Mouse (Mus musculus): ENCODE results near the gene Ttc23l. TPM values are rescaled to one million over a fixed set of nuclear protein-coding genes. Genes with fewer than 3 reads are reported as not detected.
A peak's percentile ranks its signal among the peaks of the same experiment; 100 is the strongest.

Ttc23l gene
- polyA plus RNA-seq, 1 experiment from 2014 or later = not detected

- H3K36me3 ChIP-seq (ENCODE audit: insufficient read depth, low read length) = peaks cover 27% of the 10 kb centered on the region
- 92% methylated on average over 5 of the region's 5 CpGs for WGBS
- ATAC-seq (ENCODE audit: low FRiP score, low TSS enrichment) = no peak
- no peak overlapping the region for H3K4me3 ChIP-seq (ENCODE audit: low read length)
- no peak overlapping the region for H3K27ac ChIP-seq (ENCODE audit: low read length)
- no peak overlapping the region for H3K9ac ChIP-seq (replicated peaks; ENCODE audit: low read length)
- no peak overlapping the region for H3K4me2 ChIP-seq (replicated peaks; ENCODE audit: low read depth, low read length)
- no peaks in the 10 kb centered on the region for H3K27me3 ChIP-seq (ENCODE audit: insufficient read depth, low read length)
- peaks cover 7% of the 10 kb centered on the region for H3K4me1 ChIP-seq (ENCODE audit: insufficient read depth, low read length)
- H3K9me3 ChIP-seq (ENCODE audit: low read length) = no peaks in the 10 kb centered on the region
These were observed 68.4 kb downstream of the Ttc23l start for GRCm38 (mm10) chr15:10490101-10490500.

GRCm38 (mm10) chr15:10487246-10487645, 71.2 kb downstream of the Ttc23l start:
- Histone ChIP-seq H3K27me3 (ENCODE audit: insufficient read depth, low read length) (no peaks in the 10 kb centered on the region), H3K4me3 (ENCODE audit: low read length) (peak overlapping the region; percentile 20), H3K9me3 (ENCODE audit: low read length) (no peaks in the 10 kb centered on the region), H3K9ac (replicated peaks; ENCODE audit: low read length) (no peak overlapping the region), H3K27ac (ENCODE audit: low read length) (no peak overlapping the region), H3K4me1 (ENCODE audit: insufficient read depth, low read length) (peaks cover 16% of the 10 kb centered on the region), H3K36me3 (ENCODE audit: insufficient read depth, low read length) (peaks cover 23% of the 10 kb centered on the region), H3K4me2 (replicated peaks; ENCODE audit: low read depth, low read length) (peak overlapping the region; percentile 88)
- ATAC-seq (ENCODE audit: low FRiP score, low TSS enrichment) = no peak
- WGBS = 51% methylated on average over 2 of the region's 2 CpGs

GRCm38 (mm10) chr15:10486365-10486839, 72.1 kb downstream of the Ttc23l start:
- no peaks in the 10 kb centered on the region for H3K9me3 ChIP-seq (ENCODE audit: low read length)
- H3K27ac ChIP-seq (ENCODE audit: low read length) = peak overlapping the region; percentile 76
- peak overlapping the region; percentile 93 for H3K4me3 ChIP-seq (ENCODE audit: low read length)
- ATAC-seq (ENCODE audit: low FRiP score, low TSS enrichment) = peak; percentile 40
- WGBS = under 1% methylated on average over 18 of the region's 18 CpGs
- peak overlapping the region; percentile 88 for H3K4me2 ChIP-seq (replicated peaks; ENCODE audit: low read depth, low read length)
- peaks cover 16% of the 10 kb centered on the region for H3K4me1 ChIP-seq (ENCODE audit: insufficient read depth, low read length)
- peak overlapping the region; percentile 95 for H3K9ac ChIP-seq (replicated peaks; ENCODE audit: low read length)
- H3K27me3 ChIP-seq (ENCODE audit: insufficient read depth, low read length) = no peaks in the 10 kb centered on the region
- peaks cover 20% of the 10 kb centered on the region for H3K36me3 ChIP-seq (ENCODE audit: insufficient read depth, low read length)

GRCm38 (mm10) chr15:10485484-10486364, 72.7 kb downstream of the Ttc23l start, which contains the start of the genes Brix1 and Rad1:
TSS of gene Brix1 (minus strand) at chr15:10485947.
TSS of gene Rad1 (plus strand) at chr15:10486018.
- ATAC-seq (ENCODE audit: low FRiP score, low TSS enrichment) = peak; percentile 100
- H3K36me3 ChIP-seq (ENCODE audit: insufficient read depth, low read length) = peaks cover 20% of the 10 kb centered on the region
- H3K4me2 ChIP-seq (replicated peaks; ENCODE audit: low read depth, low read length) = peak within 1 kb of the TSS; percentile 88
- H3K9ac ChIP-seq (replicated peaks; ENCODE audit: low read length) = peak within 1 kb of the TSS; percentile 95
- peak within 1 kb of the TSS; percentile 93 for H3K4me3 ChIP-seq (ENCODE audit: low read length)
- peak within 1 kb of the TSS; percentile 76 for H3K27ac ChIP-seq (ENCODE audit: low read length)
- H3K9me3 ChIP-seq (ENCODE audit: low read length) = no peaks in the 10 kb centered on the region
- under 1% methylated on average over 58 of the region's 58 CpGs for WGBS
- peaks cover 16% of the 10 kb centered on the region for H3K4me1 ChIP-seq (ENCODE audit: insufficient read depth, low read length)
- H3K27me3 ChIP-seq (ENCODE audit: insufficient read depth, low read length) = no peaks in the 10 kb centered on the region

- WGBS = 17% methylated on average over 3 of the region's 3 CpGs
- Histone ChIP-seq H3K9me3 (ENCODE audit: low read length) (no peaks in the 10 kb centered on the region), H3K4me3 (ENCODE audit: low read length) (peak overlapping the region; percentile 89), H3K9ac (replicated peaks; ENCODE audit: low read length) (peak overlapping the region; percentile 88), H3K36me3 (ENCODE audit: insufficient read depth, low read length) (peaks cover 13% of the 10 kb centered on the region), H3K27me3 (ENCODE audit: insufficient read depth, low read length) (no peaks in the 10 kb centered on the region), H3K4me2 (replicated peaks; ENCODE audit: low read depth, low read length) (peak overlapping the region; percentile 95), H3K4me1 (ENCODE audit: insufficient read depth, low read length) (peaks cover 10% of the 10 kb centered on the region), H3K27ac (ENCODE audit: low read length) (0 out of 2 replicates have a peak overlapping the region, but pooled peaks have one; percentile 69)
- ATAC-seq (ENCODE audit: low FRiP score, low TSS enrichment) = peak; percentile 3; the same call in 1 of the 2 replicates
These were observed 87.5 kb downstream of the Ttc23l start for GRCm38 (mm10) chr15:10470941-10471340.

- Histone ChIP-seq H3K36me3 (ENCODE audit: insufficient read depth, low read length) (peaks cover 6% of the 10 kb centered on the region), H3K4me1 (ENCODE audit: insufficient read depth, low read length) (peaks cover 10% of the 10 kb centered on the region), H3K27me3 (ENCODE audit: insufficient read depth, low read length) (no peaks in the 10 kb centered on the region), H3K4me2 (replicated peaks; ENCODE audit: low read depth, low read length) (peak within 1 kb of the TSS; percentile 95), H3K9me3 (ENCODE audit: low read length) (no peaks in the 10 kb centered on the region), H3K9ac (replicated peaks; ENCODE audit: low read length) (peak within 1 kb of the TSS; percentile 88), H3K27ac (ENCODE audit: low read length) (peak within 1 kb of the TSS; percentile 80), H3K4me3 (ENCODE audit: low read length) (peak within 1 kb of the TSS; percentile 89)
- 0% methylated on average over 23 of the region's 87 CpGs for WGBS
- peak; percentile 98 for ATAC-seq (ENCODE audit: low FRiP score, low TSS enrichment)
These were observed 88.2 kb downstream of the Ttc23l start, which contains the start of gene Dnajc21 for GRCm38 (mm10) chr15:10470151-10470831. TSS of gene Dnajc21 (minus strand) at chr15:10470516.

- WGBS = under 1% methylated on average over 40 of the region's 40 CpGs
- no peaks in the 10 kb centered on the region for H3K9me3 ChIP-seq (ENCODE audit: low read length)
- peaks cover 10% of the 10 kb centered on the region for H3K4me1 ChIP-seq (ENCODE audit: insufficient read depth, low read length)
- H3K4me3 ChIP-seq (ENCODE audit: low read length) = peak overlapping the region; percentile 89
- peak overlapping the region; percentile 88 for H3K9ac ChIP-seq (replicated peaks; ENCODE audit: low read length)
- H3K4me2 ChIP-seq (replicated peaks; ENCODE audit: low read depth, low read length) = peak overlapping the region; percentile 95
- peak overlapping the region; percentile 80 for H3K27ac ChIP-seq (ENCODE audit: low read length)
- H3K27me3 ChIP-seq (ENCODE audit: insufficient read depth, low read length) = no peaks in the 10 kb centered on the region
- 0 out of 2 replicates have a peak, but pooled peaks cover 3% of the 10 kb centered on the region for H3K36me3 ChIP-seq (ENCODE audit: insufficient read depth, low read length)
- ATAC-seq (ENCODE audit: low FRiP score, low TSS enrichment) = peak; percentile 9; the same call in 1 of the 2 replicates
These were observed 88.8 kb downstream of the Ttc23l start for GRCm38 (mm10) chr15:10469641-10470150.

GRCm38 (mm10) chr15:10468761-10469160, 89.7 kb downstream of the Ttc23l start:
- Histone ChIP-seq H3K36me3 (ENCODE audit: insufficient read depth, low read length) (no peaks in the 10 kb centered on the region), H3K4me2 (replicated peaks; ENCODE audit: low read depth, low read length) (peak overlapping the region; percentile 95; the same call in 1 of the 2 replicates), H3K27ac (ENCODE audit: low read length) (no peak overlapping the region), H3K4me3 (ENCODE audit: low read length) (no peak overlapping the region), H3K9me3 (ENCODE audit: low read length) (no peaks in the 10 kb centered on the region), H3K27me3 (ENCODE audit: insufficient read depth, low read length) (no peaks in the 10 kb centered on the region), H3K9ac (replicated peaks; ENCODE audit: low read length) (no peak overlapping the region), H3K4me1 (ENCODE audit: insufficient read depth, low read length) (peaks cover 10% of the 10 kb centered on the region)
- ATAC-seq (ENCODE audit: low FRiP score, low TSS enrichment) = no peak
- WGBS = 85% methylated on average over 3 of the region's 3 CpGs

- Histone ChIP-seq H3K4me3 (ENCODE audit: low read length) (no peak overlapping the region), H3K27me3 (ENCODE audit: insufficient read depth, low read length) (no peaks in the 10 kb centered on the region), H3K9me3 (ENCODE audit: low read length) (no peaks in the 10 kb centered on the region), H3K4me1 (ENCODE audit: insufficient read depth, low read length) (peaks cover 7% of the 10 kb centered on the region; the same call in 1 of the 2 replicates), H3K27ac (ENCODE audit: low read length) (no peak overlapping the region), H3K4me2 (replicated peaks; ENCODE audit: low read depth, low read length) (no peak overlapping the region), H3K36me3 (ENCODE audit: insufficient read depth, low read length) (peaks cover 16% of the 10 kb centered on the region), H3K9ac (replicated peaks; ENCODE audit: low read length) (no peak overlapping the region)
- no peak for ATAC-seq (ENCODE audit: low FRiP score, low TSS enrichment)
- 87% methylated on average over 3 of the region's 3 CpGs for WGBS
These were observed 93.8 kb downstream of the Ttc23l start for GRCm38 (mm10) chr15:10464678-10465077.
